Mouse (Mus musculus): ENCODE measurements around the gene Mzf1. TPM values are rescaled to one million over a fixed set of nuclear protein-coding genes. Genes with fewer than 3 reads are reported as not detected.

Gene Mzf1
- polyA plus RNA-seq, 1 experiment from 2014 or later = 4.9 TPM

- Histone ChIP-seq H3K9me3 (no peaks in the 10 kb centered on the region), H3K27me3 (replicated peaks) (no peaks in the 10 kb centered on the region), H3K9ac (no peak overlapping the region), H3K36me3 (peaks cover 69% of the 10 kb centered on the region), H3K27ac (no peak overlapping the region), H3K4me2 (replicated peaks) (no peak overlapping the region), H3K4me1 (peaks cover 34% of the 10 kb centered on the region), H3K4me3 (no peak overlapping the region)
- ATAC-seq (ENCODE audit: low FRiP score, low read depth) = no peak
- WGBS = 96% methylated on average over 7 of the region's 7 CpGs
Observed at GRCm38 (mm10) chr7:13032541-13032940, 22.0 kb downstream of the Mzf1 start.

- Histone ChIP-seq H3K9me3 (no peaks in the 10 kb centered on the region), H3K36me3 (peaks cover 75% of the 10 kb centered on the region), H3K9ac (no peak overlapping the region), H3K27me3 (replicated peaks) (no peaks in the 10 kb centered on the region), H3K27ac (no peak overlapping the region), H3K4me3 (no peak overlapping the region), H3K4me2 (replicated peaks) (no peak overlapping the region), H3K4me1 (peaks cover 33% of the 10 kb centered on the region)
- WGBS = 86% methylated on average over 2 of the region's 2 CpGs
- no peak for ATAC-seq (ENCODE audit: low FRiP score, low read depth)
Observed at GRCm38 (mm10) chr7:13031983-13032382, 22.6 kb downstream of the Mzf1 start.

DNA sequence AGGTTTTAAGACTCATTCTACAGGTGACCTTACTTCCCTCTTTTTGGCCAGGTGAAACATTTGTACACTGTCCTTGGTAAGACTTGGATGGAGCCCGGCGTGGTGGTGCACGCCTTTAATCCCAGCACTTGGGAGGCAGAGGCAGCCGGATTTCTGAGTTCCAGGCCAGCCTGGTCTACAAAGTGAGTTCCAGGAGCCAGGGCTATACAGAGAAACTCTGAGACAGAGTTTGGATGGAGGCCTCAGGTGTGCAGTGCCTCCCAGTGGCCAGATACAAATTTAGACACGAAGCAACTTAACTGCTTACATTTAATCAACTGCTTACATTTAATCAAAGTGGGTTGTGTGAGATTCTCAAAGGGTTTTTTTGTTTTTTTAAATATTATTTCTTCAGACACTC is 23.5 kb downstream of the Mzf1 start:
- no peak for ATAC-seq (ENCODE audit: low FRiP score, low read depth)
- H3K4me2 ChIP-seq (replicated peaks) = no peak overlapping the region
- no peak overlapping the region for H3K4me3 ChIP-seq
- no peak overlapping the region for H3K9ac ChIP-seq
- H3K27ac ChIP-seq = no peak overlapping the region; the same call in 1 of the 2 replicates
- peaks cover 32% of the 10 kb centered on the region for H3K4me1 ChIP-seq
- H3K27me3 ChIP-seq (replicated peaks) = no peaks in the 10 kb centered on the region
- H3K36me3 ChIP-seq = peaks cover 80% of the 10 kb centered on the region
- no peaks in the 10 kb centered on the region for H3K9me3 ChIP-seq
- 82% methylated on average over 5 of the region's 5 CpGs for WGBS

DNA sequence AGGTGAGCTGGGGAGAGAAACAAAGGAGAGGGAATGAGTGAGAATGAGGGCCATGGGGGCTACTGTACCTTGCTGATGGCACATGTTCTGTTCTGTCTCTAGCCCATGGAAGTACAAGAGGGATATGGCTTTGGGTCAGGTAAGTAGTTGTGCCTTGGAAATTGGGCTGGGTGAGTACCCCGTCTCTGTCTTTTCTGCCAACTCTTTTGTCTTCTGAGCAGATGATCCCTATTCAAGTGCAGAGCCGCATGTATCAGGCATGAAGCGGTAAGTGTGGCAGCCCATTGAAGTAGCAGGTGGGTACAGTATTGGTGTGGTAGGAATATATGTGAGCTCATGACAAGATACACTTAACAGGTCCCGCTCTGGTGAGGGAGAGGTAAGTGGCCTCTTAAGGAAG is 25.6 kb downstream of the Mzf1 start:
- H3K27ac ChIP-seq = no peak overlapping the region
- H3K9ac ChIP-seq = no peak overlapping the region
- ATAC-seq (ENCODE audit: low FRiP score, low read depth) = no peak
- no peak overlapping the region for H3K4me3 ChIP-seq
- 93% methylated on average over 4 of the region's 4 CpGs for WGBS
- no peaks in the 10 kb centered on the region for H3K27me3 ChIP-seq (replicated peaks)
- peaks cover 29% of the 10 kb centered on the region for H3K4me1 ChIP-seq
- H3K9me3 ChIP-seq = no peaks in the 10 kb centered on the region
- H3K4me2 ChIP-seq (replicated peaks) = no peak overlapping the region
- H3K36me3 ChIP-seq = peaks cover 74% of the 10 kb centered on the region

- Histone ChIP-seq H3K4me3 (peak overlapping the region; percentile 95), H3K9me3 (no peaks in the 10 kb centered on the region), H3K27me3 (replicated peaks) (no peaks in the 10 kb centered on the region), H3K36me3 (peaks cover 52% of the 10 kb centered on the region), H3K4me2 (replicated peaks) (peak overlapping the region; percentile 92), H3K4me1 (peaks cover 21% of the 10 kb centered on the region), H3K9ac (peak overlapping the region; percentile 92), H3K27ac (no peak overlapping the region)
- no peak for ATAC-seq (ENCODE audit: low FRiP score, low read depth)
- 29% methylated on average over 4 of the region's 4 CpGs for WGBS
Observed at GRCm38 (mm10) chr7:13025511-13026112, 29.0 kb downstream of the Mzf1 start.

- under 1% methylated on average over 44 of the region's 44 CpGs for WGBS
- Histone ChIP-seq H3K4me1 (peaks cover 21% of the 10 kb centered on the region), H3K4me3 (peak overlapping the region; percentile 95), H3K9ac (peak overlapping the region; percentile 92), H3K27ac (peak overlapping the region; percentile 98), H3K4me2 (replicated peaks) (peak overlapping the region; percentile 92), H3K9me3 (no peaks in the 10 kb centered on the region), H3K36me3 (peaks cover 44% of the 10 kb centered on the region), H3K27me3 (replicated peaks) (no peaks in the 10 kb centered on the region)
- peak; percentile 69 for ATAC-seq (ENCODE audit: low FRiP score, low read depth)
Observed at GRCm38 (mm10) chr7:13024805-13025204, 29.8 kb downstream of the Mzf1 start.

DNA sequence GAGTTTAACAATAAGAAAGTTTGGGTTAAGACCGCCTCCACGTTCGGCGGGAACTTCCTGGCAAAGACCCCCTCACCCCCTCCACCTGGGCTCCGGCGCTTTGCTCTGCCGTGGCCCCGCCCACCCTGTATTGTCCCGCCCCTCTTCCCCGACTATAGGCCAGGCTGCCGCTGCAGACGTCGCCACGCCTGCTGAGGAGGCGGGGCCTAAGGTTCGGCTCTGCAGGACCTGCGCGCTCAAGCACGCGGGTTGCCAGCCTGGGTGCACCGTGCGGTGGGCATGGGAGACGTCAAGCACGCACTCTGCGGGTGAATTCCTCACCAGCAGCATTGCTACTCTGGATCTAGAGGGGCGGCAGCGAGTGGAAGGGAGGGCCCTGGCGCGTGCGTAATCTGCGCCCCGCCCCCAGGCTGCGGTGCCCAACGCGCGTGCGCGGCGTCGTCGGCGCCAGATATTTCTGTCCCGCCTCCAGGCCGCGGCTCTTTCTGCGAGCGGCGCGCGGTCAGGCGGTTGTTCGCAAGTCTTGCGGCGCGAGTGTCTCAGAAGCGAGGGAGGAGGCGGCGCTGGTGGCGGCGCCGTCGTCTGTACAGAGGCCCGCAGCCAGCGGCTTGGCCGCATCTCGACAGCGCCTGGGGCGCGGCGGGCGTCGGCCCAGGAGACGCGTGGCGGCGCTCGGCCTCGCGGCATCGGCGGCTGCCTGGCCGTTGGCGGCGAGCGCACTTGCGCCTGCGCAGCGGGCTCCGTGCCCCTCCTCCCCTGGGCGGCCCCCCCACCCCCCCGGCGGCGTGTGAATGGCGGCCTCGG is 30.4 kb downstream of the Mzf1 start:
- Histone ChIP-seq H3K27ac (peak overlapping the region; percentile 98), H3K4me3 (peak overlapping the region; percentile 95), H3K4me2 (replicated peaks) (peak overlapping the region; percentile 92), H3K9ac (peak overlapping the region; percentile 92), H3K4me1 (peaks cover 21% of the 10 kb centered on the region), H3K27me3 (replicated peaks) (no peaks in the 10 kb centered on the region), H3K36me3 (peaks cover 37% of the 10 kb centered on the region), H3K9me3 (no peaks in the 10 kb centered on the region)
- WGBS = under 1% methylated on average over 95 of the region's 95 CpGs
- peak; percentile 84 for ATAC-seq (ENCODE audit: low FRiP score, low read depth)

GRCm38 (mm10) chr7:13022773-13023535 is 31.6 kb downstream of the Mzf1 start:
- Histone ChIP-seq H3K36me3 (peaks cover 25% of the 10 kb centered on the region), H3K27ac (peak overlapping the region; percentile 75), H3K4me2 (replicated peaks) (peak overlapping the region; percentile 92), H3K9me3 (no peaks in the 10 kb centered on the region), H3K9ac (peak overlapping the region; percentile 92), H3K4me3 (peak overlapping the region; percentile 95), H3K4me1 (peaks cover 21% of the 10 kb centered on the region), H3K27me3 (replicated peaks) (no peaks in the 10 kb centered on the region)
- peak; percentile 63 for ATAC-seq (ENCODE audit: low FRiP score, low read depth)
- WGBS = 3% methylated on average over 31 of the region's 31 CpGs

GRCm38 (mm10) chr7:13015217-13015616 is 39.3 kb downstream of the Mzf1 start:
- no peak overlapping the region for H3K9ac ChIP-seq
- H3K4me2 ChIP-seq (replicated peaks) = no peak overlapping the region
- H3K27ac ChIP-seq = no peak overlapping the region
- H3K27me3 ChIP-seq (replicated peaks) = no peaks in the 10 kb centered on the region
- H3K4me3 ChIP-seq = no peak overlapping the region
- H3K4me1 ChIP-seq = peaks cover 5% of the 10 kb centered on the region
- 89% methylated on average over 1 of the region's 1 CpGs for WGBS
- H3K36me3 ChIP-seq = no peaks in the 10 kb centered on the region
- ATAC-seq (ENCODE audit: low FRiP score, low read depth) = no peak
- no peaks in the 10 kb centered on the region for H3K9me3 ChIP-seq

DNA sequence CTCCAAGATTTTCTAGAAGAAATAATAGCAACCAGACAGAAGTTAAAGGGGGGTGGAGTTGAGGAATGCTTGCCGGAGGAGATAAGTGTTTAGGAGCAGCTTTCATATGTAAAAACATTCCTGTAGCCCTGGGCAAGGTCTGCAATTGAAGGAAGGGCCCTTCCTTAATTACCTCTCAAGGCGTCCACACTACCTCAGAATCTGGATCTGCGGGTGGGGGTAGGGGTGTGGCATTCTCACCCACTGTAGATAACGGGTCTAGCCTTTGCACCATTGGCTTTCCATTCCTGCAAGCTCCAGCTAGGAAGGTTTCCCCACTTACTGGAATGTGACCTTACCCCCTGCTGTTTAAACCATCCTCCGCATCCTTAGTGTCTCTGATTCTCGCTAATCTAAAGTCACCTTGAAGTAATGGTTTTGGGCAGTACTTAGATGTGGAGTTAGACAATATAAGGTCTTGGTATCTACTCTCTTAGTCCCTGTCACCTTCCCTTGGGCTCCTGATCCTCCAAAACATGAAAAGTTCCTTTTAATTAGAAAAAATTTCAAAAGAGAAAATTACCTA is 40.2 kb downstream of the Mzf1 start:
- Histone ChIP-seq H3K27ac (no peak overlapping the region), H3K4me3 (no peak overlapping the region), H3K4me1 (peaks cover 6% of the 10 kb centered on the region), H3K36me3 (no peaks in the 10 kb centered on the region), H3K9ac (no peak overlapping the region), H3K9me3 (no peaks in the 10 kb centered on the region), H3K27me3 (replicated peaks) (no peaks in the 10 kb centered on the region), H3K4me2 (replicated peaks) (no peak overlapping the region)
- 34% methylated on average over 6 of the region's 6 CpGs for WGBS
- no peak for ATAC-seq (ENCODE audit: low FRiP score, low read depth)

DNA sequence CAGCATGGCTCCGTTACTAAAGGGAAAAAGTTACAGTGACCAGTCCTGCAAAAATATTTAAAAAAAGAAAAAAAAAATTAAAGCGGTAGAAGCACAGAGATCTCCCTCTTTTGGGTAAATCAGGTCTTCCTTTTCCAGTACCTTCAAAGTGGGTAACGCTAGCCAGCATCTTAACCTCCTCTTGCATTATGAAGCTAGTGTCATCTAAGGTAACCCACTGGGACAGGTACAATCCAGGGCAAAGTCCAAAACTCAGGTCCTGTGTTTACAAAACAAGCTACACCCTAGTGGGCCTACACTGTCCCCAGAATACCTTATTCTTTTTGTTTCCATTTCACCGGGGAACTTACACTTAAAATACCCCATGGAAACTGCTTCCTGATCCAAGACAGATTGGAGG is 40.9 kb downstream of the Mzf1 start:
- WGBS = 65% methylated on average over 4 of the region's 4 CpGs
- Histone ChIP-seq H3K9ac (no peak overlapping the region), H3K9me3 (no peaks in the 10 kb centered on the region), H3K4me3 (no peak overlapping the region), H3K4me1 (peaks cover 10% of the 10 kb centered on the region), H3K4me2 (replicated peaks) (no peak overlapping the region), H3K27me3 (replicated peaks) (no peaks in the 10 kb centered on the region), H3K36me3 (no peaks in the 10 kb centered on the region), H3K27ac (no peak overlapping the region)
- ATAC-seq (ENCODE audit: low FRiP score, low read depth) = no peak

Data from neural tube, embryonic 12.5 days (tissue).